Mouse (Mus musculus) kidney, postnatal 0 days (tissue): ENCODE measurements at regions not wholly inside any gene's neighbourhood (a gene's known extent, or its start where the extent isn't known, plus 50 kb on each side); places are given as distances from the start of the nearest gene placed in this dataset.

Experiments used
- ATAC-seq: fragments of 200-750 bp; cut with Nextera tagmentation; replicated peaks from 2 replicates; pipeline ENCODE4 v1.8.0; 2017; ENCODE audit warnings: low read depth, moderate number of reproducible peaks, moderate TSS enrichment, moderate library complexity; ENCODE audit not compliant: low FRiP score
- DNase-seq: peaks from one replicate; pipeline ENCODE4 v3.0.0-alpha.2; 2016; ENCODE audit warnings: low spot score
- H3K27ac ChIP-seq: fragments of 300-500 bp; sonication (generic); 2 replicates; pipeline ENCODE4 v1.5.1; 2014; ENCODE audit warnings: mild to moderate bottlenecking
- H3K27me3 ChIP-seq: fragments of 300-500 bp; sonication (generic); 2 replicates; pipeline ENCODE4 v1.6.1; 2014; ENCODE audit warnings: low read length, mixed read lengths; ENCODE audit not compliant: insufficient read depth
- H3K36me3 ChIP-seq: fragments of 300-500 bp; sonication (generic); 2 replicates; pipeline ENCODE4 v1.6.1; 2014; ENCODE audit warnings: low read length, mixed read lengths; ENCODE audit not compliant: insufficient read depth
- H3K4me1 ChIP-seq: fragments of 300-500 bp; sonication (generic); replicated peaks from 2 replicates; pipeline ENCODE4 v1.6.1; 2014; ENCODE audit warnings: antibody characterized with exemption, low read length, mixed read lengths; ENCODE audit not compliant: insufficient read depth
- H3K4me2 ChIP-seq: fragments of 300-500 bp; sonication (generic); 2 replicates; pipeline ENCODE4 v1.6.1; 2014; ENCODE audit warnings: mild to moderate bottlenecking, low read length, moderate library complexity, mixed read lengths
- H3K4me3 ChIP-seq: fragments of 300-500 bp; sonication (generic); replicated peaks from 2 replicates; pipeline ENCODE4 v1.5.1; 2014; ENCODE audit warnings: low read depth, low read length
- H3K9ac ChIP-seq: fragments of 300-500 bp; sonication (generic); 2 replicates; pipeline ENCODE4 v1.6.1; 2014; ENCODE audit warnings: low read depth, low read length
- H3K9me3 ChIP-seq: fragments of 300-500 bp; sonication (generic); replicated peaks from 2 replicates; pipeline ENCODE4 v1.6.1; 2016; ENCODE audit warnings: low read length, inconsistent platforms, mixed read lengths
- CTCF ChIP-seq: IDR thresholded peaks from 2 replicates; pipeline ENCODE4 v1.5.1; 2016; ENCODE audit warnings: antibody characterized with exemption, low read depth, mild to moderate bottlenecking, moderate library complexity
- WGBS: fragments of 180-500 bp; shearing (Covaris S2); extraction: QIAGEN DNeasy Blood & Tissue Kit; methylation state at CpG from one replicate; pipeline ENCODE4 v1.1.7; 2014; 5-methylcytosine and 5-hydroxymethylcytosine counted together

DNA sequence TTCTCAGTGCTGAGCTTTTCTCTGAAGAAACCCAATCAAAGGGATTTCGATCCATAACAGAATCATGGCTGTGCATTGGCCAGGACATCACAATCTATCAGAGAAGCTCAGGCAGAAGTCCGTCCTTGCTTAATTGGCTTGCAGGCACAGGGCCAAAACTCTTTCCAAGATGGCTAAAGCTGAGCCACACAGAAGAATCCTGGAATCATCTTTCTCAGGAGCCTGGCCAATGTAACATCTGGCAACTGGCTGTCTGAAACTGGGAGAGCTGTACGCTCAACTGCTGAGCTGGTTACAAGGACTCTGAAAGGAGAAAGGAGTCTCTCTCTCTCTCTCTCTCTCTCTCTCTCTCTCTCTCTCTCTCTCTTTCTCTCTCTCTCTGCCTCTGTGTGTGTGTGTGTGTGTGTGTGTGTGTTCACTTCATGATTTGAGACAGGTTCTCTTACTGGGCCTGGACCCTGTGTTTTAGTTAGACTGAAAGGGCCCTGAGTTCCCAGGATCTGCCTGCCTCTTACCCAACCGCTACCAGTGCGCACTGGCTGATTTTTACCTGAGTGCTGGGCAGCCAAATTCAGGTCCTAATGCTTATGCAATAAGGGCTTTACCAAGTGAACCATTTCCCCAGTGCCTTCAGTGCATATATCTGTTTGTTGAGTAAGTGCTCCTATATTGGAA, 333.3 kb upstream of the Cwc22 start:
- DNase-seq: peak; percentile 7
- ATAC-seq: no peak
- TF ChIP-seq CTCF: no peak
- H3K4me2 ChIP-seq: no peak overlapping the region
- 80% methylated on average over 5 of the region's 5 CpGs for WGBS
- no peak overlapping the region for H3K27ac ChIP-seq
- no peaks in the 10 kb centered on the region for H3K9me3 ChIP-seq
- H3K4me3 ChIP-seq: no peak overlapping the region
- H3K9ac ChIP-seq: no peak overlapping the region
- H3K36me3 ChIP-seq: no peaks in the 10 kb centered on the region
- no peaks in the 10 kb centered on the region for H3K27me3 ChIP-seq
- no peaks in the 10 kb centered on the region for H3K4me1 ChIP-seq

DNA sequence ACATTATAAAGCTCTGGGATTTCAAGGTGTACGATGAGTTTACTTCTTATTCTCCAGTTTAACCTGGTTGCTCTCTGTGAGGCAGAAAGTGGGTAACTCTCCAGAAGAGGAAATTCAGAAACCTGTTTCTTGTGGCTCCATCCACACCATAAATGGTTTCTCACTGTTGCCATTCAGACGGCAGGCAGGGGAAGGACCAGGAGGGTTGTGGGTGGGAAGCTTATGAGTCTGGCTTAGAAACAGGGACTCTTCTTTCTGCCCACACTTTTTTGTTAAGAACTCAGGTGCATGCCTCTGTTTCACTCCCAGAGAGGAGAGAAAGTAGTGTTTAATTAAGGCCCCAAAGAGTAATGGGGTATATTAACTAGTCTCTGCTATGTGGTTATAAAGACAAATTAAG, 332.5 kb upstream of the Cwc22 start:
- no peak for ATAC-seq

DNA sequence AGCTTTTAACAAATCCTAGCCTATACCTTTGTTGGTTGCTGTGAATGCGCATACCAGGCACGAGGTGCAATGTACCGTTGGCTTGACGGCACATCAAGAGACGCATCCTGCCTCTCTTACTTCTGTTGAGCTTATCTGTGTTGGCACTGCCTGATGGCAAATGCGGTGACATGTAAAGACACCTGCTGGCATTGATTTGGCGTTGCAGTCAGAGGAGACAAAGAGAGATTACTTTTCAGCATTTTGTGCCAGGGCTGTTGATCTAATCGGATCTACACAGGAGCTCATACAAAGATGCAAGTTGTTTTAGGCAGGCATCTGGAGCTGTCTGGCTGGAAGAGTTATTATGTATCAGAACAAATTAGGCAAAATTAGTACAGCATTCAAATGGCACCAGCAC, 331.5 kb upstream of the Cwc22 start:
- Histone ChIP-seq H3K4me3 (no peak overlapping the region), H3K36me3 (no peaks in the 10 kb centered on the region), H3K4me2 (no peak overlapping the region), H3K27ac (no peak overlapping the region), H3K4me1 (no peaks in the 10 kb centered on the region), H3K27me3 (no peaks in the 10 kb centered on the region), H3K9me3 (no peaks in the 10 kb centered on the region), H3K9ac (no peak overlapping the region)
- no peak for ATAC-seq
- TF ChIP-seq CTCF: no peak
- no peak for DNase-seq
- 90% methylated on average over 8 of the region's 8 CpGs for WGBS

More for the DNA sequence above, 332.5 kb upstream of the Cwc22 start:
- H3K9ac ChIP-seq: no peak overlapping the region
- H3K4me3 ChIP-seq: no peak overlapping the region
- 80% methylated on average over 2 of the region's 2 CpGs for WGBS
- H3K36me3 ChIP-seq: no peaks in the 10 kb centered on the region
- no peaks in the 10 kb centered on the region for H3K4me1 ChIP-seq
- TF ChIP-seq CTCF: no peak
- no peak overlapping the region for H3K27ac ChIP-seq
- no peaks in the 10 kb centered on the region for H3K27me3 ChIP-seq
- DNase-seq: no peak
- no peak overlapping the region for H3K4me2 ChIP-seq
- H3K9me3 ChIP-seq: no peaks in the 10 kb centered on the region

DNA sequence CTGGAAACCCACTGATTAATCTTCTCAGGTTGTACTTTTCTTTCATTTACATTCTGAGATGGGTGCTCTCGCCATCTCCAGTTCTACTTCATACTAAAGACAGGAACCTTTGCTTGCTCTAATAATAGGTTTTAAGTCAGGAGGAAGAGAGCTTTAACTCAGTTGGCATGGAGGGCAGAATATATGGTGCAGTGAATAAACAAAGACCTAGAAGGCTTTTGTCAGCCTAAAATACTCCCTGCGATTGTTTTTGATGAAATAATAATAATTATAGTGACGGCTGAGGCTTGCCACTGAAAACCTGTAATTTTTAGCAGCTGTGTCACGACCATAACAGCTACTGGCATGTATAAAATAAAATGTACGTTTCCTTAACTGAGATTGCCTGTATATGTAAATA, 327.9 kb upstream of the Cwc22 start:
- WGBS: 86% methylated on average over 5 of the region's 5 CpGs
- TF ChIP-seq CTCF: no peak

DNA sequence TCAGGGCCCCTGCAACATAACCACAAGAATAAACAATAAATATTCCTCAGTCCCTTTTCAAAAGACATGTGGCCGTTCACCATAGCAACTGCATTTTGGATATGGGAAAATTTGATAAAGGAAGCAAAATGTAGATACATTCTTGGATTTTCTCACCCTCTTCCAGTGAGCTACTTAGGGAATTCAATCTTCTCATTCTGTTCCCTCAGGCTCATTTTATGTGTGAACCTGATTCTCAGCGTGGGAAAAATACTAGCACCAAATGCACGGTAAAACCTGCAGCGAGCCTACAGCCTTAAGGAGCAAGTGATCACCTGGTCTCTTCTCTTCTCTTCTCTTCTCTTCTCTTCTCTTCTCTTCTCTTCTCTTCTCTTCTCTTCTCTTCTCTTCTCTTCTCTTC, 322.5 kb upstream of the Cwc22 start:
- Histone ChIP-seq H3K27me3 (no peaks in the 10 kb centered on the region), H3K4me3 (no peak overlapping the region), H3K9ac (no peak overlapping the region), H3K27ac (no peak overlapping the region), H3K4me1 (no peaks in the 10 kb centered on the region), H3K4me2 (no peak overlapping the region), H3K36me3 (no peaks in the 10 kb centered on the region), H3K9me3 (no peaks in the 10 kb centered on the region)
- WGBS: 67% methylated on average over 4 of the region's 4 CpGs
- no peak for TF ChIP-seq CTCF
- DNase-seq (no peak), ATAC-seq (no peak)

More for the DNA sequence above, 327.9 kb upstream of the Cwc22 start:
- ATAC-seq (no peak), DNase-seq (no peak)
- Histone ChIP-seq H3K4me3 (no peak overlapping the region), H3K9ac (no peak overlapping the region), H3K4me1 (no peaks in the 10 kb centered on the region), H3K9me3 (no peaks in the 10 kb centered on the region), H3K36me3 (no peaks in the 10 kb centered on the region), H3K4me2 (no peak overlapping the region), H3K27me3 (no peaks in the 10 kb centered on the region), H3K27ac (no peak overlapping the region)

DNA sequence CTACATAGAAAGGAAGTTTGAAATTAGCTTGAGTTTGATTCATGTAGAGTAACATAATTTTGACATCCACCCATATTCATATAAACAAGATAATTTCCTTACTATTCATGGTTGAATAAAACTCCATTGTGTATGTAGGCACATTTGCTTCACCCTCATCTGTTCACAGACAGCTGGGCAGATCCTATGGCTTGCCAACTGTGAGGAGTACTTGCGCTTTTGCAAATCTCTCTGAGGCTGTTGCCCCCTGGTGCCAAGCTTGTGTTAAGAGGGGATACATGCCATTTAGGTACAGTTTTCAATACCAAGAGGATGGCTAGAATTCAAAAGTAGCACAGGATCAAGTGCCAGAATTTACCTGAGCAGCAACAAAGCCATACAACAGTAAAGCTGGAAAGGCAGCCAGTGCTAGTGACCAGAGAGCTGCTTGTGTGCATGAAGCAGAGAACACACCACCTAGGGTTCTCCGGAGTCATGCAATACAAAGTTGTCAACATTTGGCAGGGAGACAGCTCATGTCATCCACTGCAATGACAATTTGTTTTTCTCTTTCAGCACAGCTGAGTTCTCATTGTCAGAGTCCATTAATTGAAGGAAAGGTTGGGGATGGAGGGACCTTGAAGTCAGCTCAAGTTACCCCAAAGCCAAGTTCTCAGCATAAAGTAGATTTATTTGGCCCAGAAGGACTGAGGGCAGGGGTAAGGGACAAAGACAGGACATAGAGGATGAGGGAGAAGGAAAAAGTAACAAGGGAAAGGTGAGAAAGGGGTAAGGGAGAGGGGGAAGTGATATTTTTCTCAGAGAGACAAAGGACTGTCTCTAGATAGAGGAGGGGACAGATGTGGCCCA, 321.6 kb upstream of the Cwc22 start:
- Histone ChIP-seq H3K36me3 (no peaks in the 10 kb centered on the region), H3K27ac (no peak overlapping the region), H3K9ac (no peak overlapping the region), H3K4me1 (no peaks in the 10 kb centered on the region), H3K4me2 (no peak overlapping the region), H3K4me3 (no peak overlapping the region), H3K9me3 (no peaks in the 10 kb centered on the region), H3K27me3 (no peaks in the 10 kb centered on the region)
- DNase-seq (peak; percentile 57), ATAC-seq (no peak)
- no peak for TF ChIP-seq CTCF
- 66% methylated on average over 2 of the region's 2 CpGs for WGBS
